Mouse (Mus musculus) heart, adult 2 months (tissue): ENCODE measurements around the gene Vmn1r100. TPM values are rescaled to one million over a fixed set of nuclear protein-coding genes. Genes with fewer than 3 reads are reported as not detected.
"Not testable (repeated sequence)": the region's sequence is repeated elsewhere in the genome, so short reads cannot be mapped to it uniquely, and the experiment has no call there.

Experiments used
- DNase-seq, 2 experiments: peaks; one replicate each; pipeline ENCODE4 v3.0.0; 2021
- H3K27ac ChIP-seq: fragments of 200-600 bp; 2 replicates; pipeline ENCODE4 v1.8.1; 2022
- H3K27me3 ChIP-seq: fragments of 200-500 bp; 2 replicates; pipeline ENCODE4 v1.6.1; 2012; ENCODE audit warnings: mild to moderate bottlenecking, low read length, inconsistent platforms, mixed read lengths; ENCODE audit not compliant: control insufficient read depth, insufficient read depth
- H3K36me3 ChIP-seq: fragments of 200-500 bp; 2 replicates; pipeline ENCODE4 v1.6.1; 2012; ENCODE audit warnings: low read length, inconsistent platforms; ENCODE audit not compliant: control insufficient read depth, insufficient read depth
- H3K4me1 ChIP-seq: fragments of 200-500 bp; 2 replicates; pipeline ENCODE4 v1.6.1; 2011; ENCODE audit warnings: low read length; ENCODE audit not compliant: control insufficient read depth, insufficient read depth
- H3K4me3 ChIP-seq: fragments of 200-600 bp; 2 replicates; pipeline ENCODE4 v1.8.1; 2022
- H3K79me2 ChIP-seq: fragments of 200-500 bp; replicated peaks from 2 replicates; pipeline ENCODE4 v1.6.1; 2012; ENCODE audit warnings: mild to moderate bottlenecking, inconsistent platforms, low read length, moderate library complexity, mixed read lengths; ENCODE audit not compliant: control insufficient read depth, insufficient read depth
- H3K9ac ChIP-seq: fragments of 200-500 bp; 2 replicates; pipeline ENCODE4 v1.6.1; 2012; ENCODE audit warnings: low read depth, mild to moderate bottlenecking, control low read depth, inconsistent platforms, low read length, mixed read lengths
- WGBS: fragments of 180-500 bp; shearing (Covaris S2); methylation state at CpG from one replicate; pipeline ENCODE4 v1.1.7; 2018; 5-methylcytosine and 5-hydroxymethylcytosine counted together
- intact Hi-C: fragments of 180-260 bp; cut with DNase I; formaldehyde crosslinking; loops from one replicate; pipeline ENCODE4 v1.15.1; 2025
- long read RNA-seq: library from polyadenylated mRNA; stranded (forward); transcript quantifications from one replicate; pipeline ENCODE4 v2.0.0, GENCODE M21; 2021
- polyA plus RNA-seq: library from polyadenylated mRNA; depleted of rRNA; stranded (reverse); fragments of >200 nt; gene quantifications from 2 replicates; pipeline ENCODE4 v1.2.3, GENCODE M21; 2012; rRNA removed
- total RNA-seq, 2 experiments: library from RNA; stranded (reverse); gene quantifications; 2 replicates each; pipeline ENCODE4 v1.2.3; 2021

Vmn1r100 gene
- not detected for total RNA-seq
- not detected in 2 replicates for polyA plus RNA-seq
- long read RNA-seq, result 0 reads

- H3K4me3 ChIP-seq, H3K36me3 ChIP-seq, H3K79me2 ChIP-seq, H3K9ac ChIP-seq, DNase-seq, H3K4me1 ChIP-seq, H3K27ac ChIP-seq, intact Hi-C loops, H3K27me3 ChIP-seq: not testable (repeated sequence)
- no CpG with 5 or more reads among the region's 3 CpGs for WGBS
These were observed at the start of gene Vmn1r100 for GRCm38 (mm10) chr7:20417642-20418041. TSS of gene Vmn1r100 (plus strand) at chr7:20417942.

- H3K79me2 ChIP-seq, H3K4me3 ChIP-seq, H3K4me1 ChIP-seq, H3K27ac ChIP-seq, H3K36me3 ChIP-seq, H3K9ac ChIP-seq, H3K27me3 ChIP-seq, DNase-seq, intact Hi-C loops: not testable (repeated sequence)
- no CpG with 5 or more reads among the region's 1 CpGs for WGBS
These were observed 42.4 kb upstream of the Vmn1r100 start, which contains the start of gene Gm5728 for GRCm38 (mm10) chr7:20375310-20375709. TSS of gene Gm5728 (minus strand) at chr7:20375410.

DNA sequence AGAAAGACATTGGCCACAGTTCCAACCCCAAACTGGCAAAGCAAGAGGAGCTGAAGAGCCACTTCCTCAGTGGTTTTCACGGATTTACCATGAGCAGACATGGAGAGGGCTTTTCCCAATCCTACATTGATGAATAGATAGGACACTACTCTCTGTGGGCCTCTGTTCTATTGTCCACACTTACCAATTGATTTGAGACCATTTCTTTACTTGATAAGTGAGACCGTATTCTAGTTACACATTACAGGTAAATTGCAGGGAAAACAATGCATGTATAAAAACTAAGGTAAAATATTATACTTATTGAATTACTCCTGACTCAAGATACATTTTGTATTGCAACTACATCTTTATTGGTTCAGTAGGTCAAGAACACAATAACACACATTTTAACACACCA is 24.8 kb downstream of the Vmn1r100 start, which contains the start of gene Vmn1r101:
Vmn1r101 (minus strand) TSS at position 101 of the 400 bp plus-strand sequence.
- H3K27ac ChIP-seq, H3K9ac ChIP-seq, H3K4me3 ChIP-seq, H3K4me1 ChIP-seq, H3K79me2 ChIP-seq, H3K27me3 ChIP-seq, DNase-seq, intact Hi-C loops, H3K36me3 ChIP-seq: not testable (repeated sequence)
- no CpG with 5 or more reads among the region's 2 CpGs for WGBS

Other genes with a start within 250 kb of the Vmn1r100 start
- gene Vmn1r94, start 249.6 kb upstream of the Vmn1r100 start, total RNA-seq, result not detected
- gene Vmn1r94, start 249.6 kb upstream of the Vmn1r100 start, polyA plus RNA-seq, result not detected in 2 replicates
- gene Vmn1r95, start 224.2 kb upstream of the Vmn1r100 start, total RNA-seq, result not detected
- not detected in 2 replicates for gene Vmn1r95, start 224.2 kb upstream of the Vmn1r100 start, polyA plus RNA-seq
- not detected for gene Gm6164, start 212.3 kb upstream of the Vmn1r100 start, total RNA-seq
- gene Gm6164, start 212.3 kb upstream of the Vmn1r100 start, polyA plus RNA-seq, result not detected in 2 replicates
- not detected for gene Gm4498, start 184.1 kb upstream of the Vmn1r100 start, total RNA-seq
- gene Gm4498, start 184.1 kb upstream of the Vmn1r100 start, polyA plus RNA-seq, result not detected in 2 replicates
- not detected for gene Gm5890, start 155.1 kb upstream of the Vmn1r100 start, total RNA-seq
- not detected in 2 replicates for gene Gm5890, start 155.1 kb upstream of the Vmn1r100 start, polyA plus RNA-seq
- not detected for gene Gm4133, start 83.9 kb upstream of the Vmn1r100 start, total RNA-seq
- gene Gm4133, start 83.9 kb upstream of the Vmn1r100 start, polyA plus RNA-seq, result not detected in 2 replicates
- not detected for gene Gm5728, start 42.5 kb upstream of the Vmn1r100 start, total RNA-seq
- gene Gm5728, start 42.5 kb upstream of the Vmn1r100 start, polyA plus RNA-seq, result not detected in 2 replicates
- not detected for gene Vmn1r101, start 24.7 kb downstream of the Vmn1r100 start, total RNA-seq
- gene Vmn1r101, start 24.7 kb downstream of the Vmn1r100 start, polyA plus RNA-seq, result not detected in 2 replicates
- gene Gm10670, start 57.0 kb downstream of the Vmn1r100 start, total RNA-seq, result not detected
- gene Gm10670, start 57.0 kb downstream of the Vmn1r100 start, polyA plus RNA-seq, result not detected in 2 replicates
- gene Vmn1r103, start 92.6 kb downstream of the Vmn1r100 start, total RNA-seq, result not detected
- gene Vmn1r103, start 92.6 kb downstream of the Vmn1r100 start, polyA plus RNA-seq, result not detected in 2 replicates
- not detected for gene Vmn1r104, start 115.9 kb downstream of the Vmn1r100 start, total RNA-seq
- gene Vmn1r104, start 115.9 kb downstream of the Vmn1r100 start, polyA plus RNA-seq, result not detected in 2 replicates
- gene Gm5726, start 127.8 kb downstream of the Vmn1r100 start, total RNA-seq, result not detected
- not detected in 2 replicates for gene Gm5726, start 127.8 kb downstream of the Vmn1r100 start, polyA plus RNA-seq
- gene Gm4141, start 158.3 kb downstream of the Vmn1r100 start, total RNA-seq, result not detected
- not detected in 2 replicates for gene Gm4141, start 158.3 kb downstream of the Vmn1r100 start, polyA plus RNA-seq
- gene Gm4513, start 181.1 kb downstream of the Vmn1r100 start, total RNA-seq, result not detected
- not detected in 2 replicates for gene Gm4513, start 181.1 kb downstream of the Vmn1r100 start, polyA plus RNA-seq